Mouse (Mus musculus) midbrain, embryonic 15.5 days (tissue): ENCODE results near the gene Ugt1a2. TPM values are rescaled to one million over a fixed set of nuclear protein-coding genes. Genes with fewer than 3 reads are reported as not detected.

Experiments used
- ATAC-seq: fragments of 200-750 bp; cut with Nextera tagmentation; replicated peaks from 2 replicates; pipeline ENCODE4 v1.8.0; 2017; ENCODE audit warnings: moderate TSS enrichment
- H3K27ac ChIP-seq: fragments of 300-500 bp; sonication (generic); 2 replicates; pipeline ENCODE4 v1.5.1; 2015; ENCODE audit warnings: mild to moderate bottlenecking, inconsistent platforms
- H3K27me3 ChIP-seq: fragments of 300-500 bp; sonication (generic); replicated peaks from 2 replicates; pipeline ENCODE4 v1.6.1; 2015; ENCODE audit warnings: inconsistent platforms
- H3K36me3 ChIP-seq: fragments of 300-500 bp; sonication (generic); replicated peaks from 2 replicates; pipeline ENCODE4 v1.6.1; 2015; ENCODE audit warnings: inconsistent platforms
- H3K4me1 ChIP-seq: fragments of 300-500 bp; sonication (generic); 2 replicates; pipeline ENCODE4 v1.6.1; 2015; ENCODE audit warnings: inconsistent platforms
- H3K4me2 ChIP-seq: fragments of 300-500 bp; sonication (generic); 2 replicates; pipeline ENCODE4 v1.6.1; 2015; ENCODE audit warnings: inconsistent platforms, mild to moderate bottlenecking, moderate library complexity
- H3K4me3 ChIP-seq: fragments of 300-500 bp; sonication (generic); 2 replicates; pipeline ENCODE4 v1.5.1; 2015; ENCODE audit warnings: mild to moderate bottlenecking, inconsistent platforms
- H3K9ac ChIP-seq: fragments of 300-500 bp; sonication (generic); 2 replicates; pipeline ENCODE4 v1.6.1; 2015; ENCODE audit warnings: mild to moderate bottlenecking, inconsistent platforms
- H3K9me3 ChIP-seq: fragments of 300-500 bp; sonication (generic); 2 replicates; pipeline ENCODE4 v1.6.1; 2016; ENCODE audit warnings: inconsistent platforms
- WGBS: fragments of 180-500 bp; shearing (Covaris S2); methylation state at CpG from one replicate; pipeline ENCODE4 v1.1.7; 2015; ENCODE audit warnings: mixed read lengths; 5-methylcytosine and 5-hydroxymethylcytosine counted together
- polyA plus RNA-seq: library from polyadenylated mRNA; unstranded; fragments of >200 nt; fragmentation: Nextera tagmentation; extraction: Ambion mirVana; gene quantifications from 2 replicates; pipeline ENCODE4 v1.2.1, GENCODE M21; 2015

The Ugt1a2 gene
- polyA plus RNA-seq, 1 experiment from 2014 or later, result not detected

GRCm38 (mm10) chr1:88230421-88230820 lies 30.0 kb downstream of the Ugt1a2 start:
- Histone ChIP-seq H3K4me1 (no peaks in the 10 kb centered on the region), H3K27ac (no peak overlapping the region), H3K4me2 (no peak overlapping the region), H3K9ac (no peak overlapping the region), H3K36me3 (no peaks in the 10 kb centered on the region), H3K9me3 (peaks cover 98% of the 10 kb centered on the region), H3K4me3 (no peak overlapping the region), H3K27me3 (no peaks in the 10 kb centered on the region)
- no peak for ATAC-seq
- 74% methylated on average over 7 of the region's 7 CpGs for WGBS

GRCm38 (mm10) chr1:88230981-88231802 lies 30.8 kb downstream of the Ugt1a2 start:
- H3K36me3 ChIP-seq, result no peaks in the 10 kb centered on the region
- H3K9me3 ChIP-seq, result peaks cover 97% of the 10 kb centered on the region
- no peak for ATAC-seq
- no peaks in the 10 kb centered on the region for H3K4me1 ChIP-seq
- H3K9ac ChIP-seq, result no peak overlapping the region
- H3K27ac ChIP-seq, result no peak overlapping the region
- no peak overlapping the region for H3K4me3 ChIP-seq
- no peak overlapping the region for H3K4me2 ChIP-seq
- whole genome bisulfite sequencing, result 75% methylated on average over 6 of the region's 6 CpGs
- H3K27me3 ChIP-seq, result no peaks in the 10 kb centered on the region

GRCm38 (mm10) chr1:88231803-88232499 lies 31.6 kb downstream of the Ugt1a2 start:
- peaks cover 94% of the 10 kb centered on the region for H3K9me3 ChIP-seq
- H3K36me3 ChIP-seq, result no peaks in the 10 kb centered on the region
- no peaks in the 10 kb centered on the region for H3K27me3 ChIP-seq
- H3K4me3 ChIP-seq, result no peak overlapping the region
- H3K27ac ChIP-seq, result no peak overlapping the region
- 68% methylated on average over 7 of the region's 7 CpGs for WGBS
- H3K4me2 ChIP-seq, result no peak overlapping the region
- H3K4me1 ChIP-seq, result no peaks in the 10 kb centered on the region
- ATAC-seq, result no peak
- no peak overlapping the region for H3K9ac ChIP-seq

GRCm38 (mm10) chr1:88232664-88233380 lies 32.4 kb downstream of the Ugt1a2 start:
- ATAC-seq, result no peak
- no peak overlapping the region for H3K27ac ChIP-seq
- WGBS, result 61% methylated on average over 3 of the region's 3 CpGs
- H3K36me3 ChIP-seq, result no peaks in the 10 kb centered on the region
- H3K4me3 ChIP-seq, result no peak overlapping the region
- no peaks in the 10 kb centered on the region for H3K27me3 ChIP-seq
- peaks cover 93% of the 10 kb centered on the region for H3K9me3 ChIP-seq
- no peaks in the 10 kb centered on the region for H3K4me1 ChIP-seq
- no peak overlapping the region for H3K4me2 ChIP-seq
- H3K9ac ChIP-seq, result no peak overlapping the region

GRCm38 (mm10) chr1:88233421-88234247 lies 33.2 kb downstream of the Ugt1a2 start:
- WGBS, result 68% methylated on average over 14 of the region's 14 CpGs
- ATAC-seq, result no peak
- H3K4me3 ChIP-seq, result no peak overlapping the region

GRCm38 (mm10) chr1:88234248-88234610 lies 33.8 kb downstream of the Ugt1a2 start:
- Histone ChIP-seq H3K4me2 (no peak overlapping the region), H3K4me1 (no peaks in the 10 kb centered on the region), H3K9me3 (peaks cover 93% of the 10 kb centered on the region), H3K9ac (no peak overlapping the region), H3K27ac (no peak overlapping the region), H3K4me3 (no peak overlapping the region), H3K27me3 (no peaks in the 10 kb centered on the region), H3K36me3 (no peaks in the 10 kb centered on the region)
- ATAC-seq, result no peak
- WGBS, result 66% methylated on average over 4 of the region's 4 CpGs

More at GRCm38 (mm10) chr1:88233421-88234247, 33.2 kb downstream of the Ugt1a2 start:
- Histone ChIP-seq H3K4me1 (no peaks in the 10 kb centered on the region), H3K27me3 (no peaks in the 10 kb centered on the region), H3K27ac (no peak overlapping the region), H3K9me3 (peaks cover 93% of the 10 kb centered on the region), H3K9ac (no peak overlapping the region), H3K4me2 (no peak overlapping the region), H3K36me3 (no peaks in the 10 kb centered on the region)

GRCm38 (mm10) chr1:88234646-88235045 lies 34.2 kb downstream of the Ugt1a2 start:
- no peak overlapping the region for H3K9ac ChIP-seq
- WGBS, result 45% methylated on average over 5 of the region's 5 CpGs
- H3K9me3 ChIP-seq, result peaks cover 93% of the 10 kb centered on the region

GRCm38 (mm10) chr1:88235046-88235893 lies 34.9 kb downstream of the Ugt1a2 start:
- 0 out of 2 replicates have a peak, but pooled peaks have one; percentile 10 for ATAC-seq
- Histone ChIP-seq H3K27ac (no peak overlapping the region), H3K9me3 (peaks cover 93% of the 10 kb centered on the region), H3K4me1 (no peaks in the 10 kb centered on the region), H3K9ac (no peak overlapping the region), H3K27me3 (no peaks in the 10 kb centered on the region), H3K4me3 (no peak overlapping the region), H3K4me2 (no peak overlapping the region), H3K36me3 (no peaks in the 10 kb centered on the region)
- WGBS, result 65% methylated on average over 11 of the region's 11 CpGs

More at GRCm38 (mm10) chr1:88234646-88235045, 34.2 kb downstream of the Ugt1a2 start:
- ATAC-seq, result no peak
- Histone ChIP-seq H3K36me3 (no peaks in the 10 kb centered on the region), H3K4me2 (no peak overlapping the region), H3K4me3 (no peak overlapping the region), H3K4me1 (no peaks in the 10 kb centered on the region), H3K27me3 (no peaks in the 10 kb centered on the region), H3K27ac (no peak overlapping the region)

GRCm38 (mm10) chr1:88235894-88236415 lies 35.6 kb downstream of the Ugt1a2 start:
- WGBS, result 62% methylated on average over 4 of the region's 4 CpGs
- Histone ChIP-seq H3K4me2 (no peak overlapping the region), H3K27me3 (no peaks in the 10 kb centered on the region)

GRCm38 (mm10) chr1:88237311-88237710 lies 36.9 kb downstream of the Ugt1a2 start:
- Histone ChIP-seq H3K4me2 (no peak overlapping the region), H3K9ac (no peak overlapping the region), H3K27me3 (no peaks in the 10 kb centered on the region), H3K36me3 (no peaks in the 10 kb centered on the region), H3K4me1 (no peaks in the 10 kb centered on the region), H3K4me3 (no peak overlapping the region), H3K27ac (no peak overlapping the region), H3K9me3 (peaks cover 93% of the 10 kb centered on the region)
- no peak for ATAC-seq
- 84% methylated on average over 5 of the region's 5 CpGs for WGBS

More at GRCm38 (mm10) chr1:88235894-88236415, 35.6 kb downstream of the Ugt1a2 start:
- Histone ChIP-seq H3K4me1 (no peaks in the 10 kb centered on the region), H3K36me3 (no peaks in the 10 kb centered on the region), H3K4me3 (no peak overlapping the region), H3K27ac (no peak overlapping the region), H3K9ac (no peak overlapping the region), H3K9me3 (peaks cover 94% of the 10 kb centered on the region)
- ATAC-seq, result no peak

GRCm38 (mm10) chr1:88238771-88239170 lies 38.4 kb downstream of the Ugt1a2 start:
- peaks cover 91% of the 10 kb centered on the region for H3K9me3 ChIP-seq
- H3K4me3 ChIP-seq, result no peak overlapping the region
- no peaks in the 10 kb centered on the region for H3K36me3 ChIP-seq
- no peak overlapping the region for H3K9ac ChIP-seq
- no peak overlapping the region for H3K4me2 ChIP-seq
- WGBS, result 77% methylated on average over 6 of the region's 6 CpGs
- no peaks in the 10 kb centered on the region for H3K4me1 ChIP-seq
- no peaks in the 10 kb centered on the region for H3K27me3 ChIP-seq
- H3K27ac ChIP-seq, result no peak overlapping the region
- ATAC-seq, result no peak
